Mouse (Mus musculus): ENCODE results near the gene Cntln. TPM values are rescaled to one million over a fixed set of nuclear protein-coding genes. Genes with fewer than 3 reads are reported as not detected.

The Cntln gene
- 8.2 and 9.4 TPM in 2 replicates for total RNA-seq (2015; ENCODE audit: low replicate concordance)
- total RNA-seq (2017; ENCODE audit: low replicate concordance), result 9.4 and 15.6 TPM in 2 replicates

DNA sequence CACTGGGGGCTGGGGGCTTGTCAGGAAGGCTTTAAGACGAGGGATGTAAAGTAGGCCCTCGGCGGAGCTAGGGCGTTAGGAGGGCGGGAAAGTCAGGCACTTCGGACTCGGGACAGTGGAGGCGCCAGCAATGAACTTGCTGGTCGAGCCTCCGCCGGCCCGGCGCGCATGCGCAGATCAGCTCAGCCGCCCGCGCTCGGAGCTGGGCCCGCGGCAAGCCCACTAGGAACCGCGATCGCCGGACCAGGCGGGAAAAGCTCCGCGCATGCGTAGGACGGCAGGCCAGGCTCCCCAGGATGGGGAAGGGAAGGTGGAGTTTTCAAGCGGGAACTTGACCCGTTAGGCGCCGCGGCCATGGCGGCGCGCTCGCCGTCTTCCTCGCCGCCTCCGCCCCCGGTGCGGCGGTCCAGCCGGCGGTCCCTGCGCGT lies at the start of gene Cntln:
Gene Cntln (plus strand): TSS at position 199 of the 428 bp plus-strand sequence.
- peak; percentile 80 for ATAC-seq (replicated peaks; ENCODE audit: low FRiP score, poor library complexity, severe bottlenecking)

GRCm38 (mm10) chr4:84836979-84837378 lies 47.1 kb upstream of the Cntln start:
- ATAC-seq (replicated peaks; ENCODE audit: low FRiP score, poor library complexity, severe bottlenecking), result no peak

GRCm38 (mm10) chr4:84838545-84838944 lies 45.6 kb upstream of the Cntln start:
- no peak for ATAC-seq (replicated peaks; ENCODE audit: low FRiP score, poor library complexity, severe bottlenecking)

DNA sequence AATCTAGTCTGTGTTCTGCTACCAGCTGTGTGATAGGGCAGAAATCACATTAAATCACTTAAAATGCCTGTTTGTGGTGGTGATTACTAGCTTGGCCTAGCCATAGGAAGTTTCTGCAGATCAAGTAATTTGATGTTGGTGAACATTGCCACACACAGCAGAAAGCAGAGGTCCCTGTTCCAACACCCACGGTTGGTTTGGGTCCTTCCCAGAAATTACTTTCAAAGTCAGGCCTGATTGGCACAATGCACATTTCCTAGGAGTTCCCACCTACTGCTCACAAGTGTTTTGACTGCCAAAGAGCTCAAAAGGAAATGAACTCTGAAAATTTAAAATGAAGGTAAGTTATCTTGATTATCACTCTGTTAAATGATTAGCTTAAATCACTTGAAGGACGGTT lies 44.6 kb upstream of the Cntln start:
- no peak for ATAC-seq (replicated peaks; ENCODE audit: low FRiP score, poor library complexity, severe bottlenecking)

GRCm38 (mm10) chr4:84857588-84857987 lies 26.5 kb upstream of the Cntln start:
- no peak for ATAC-seq (replicated peaks; ENCODE audit: low FRiP score, poor library complexity, severe bottlenecking)

DNA sequence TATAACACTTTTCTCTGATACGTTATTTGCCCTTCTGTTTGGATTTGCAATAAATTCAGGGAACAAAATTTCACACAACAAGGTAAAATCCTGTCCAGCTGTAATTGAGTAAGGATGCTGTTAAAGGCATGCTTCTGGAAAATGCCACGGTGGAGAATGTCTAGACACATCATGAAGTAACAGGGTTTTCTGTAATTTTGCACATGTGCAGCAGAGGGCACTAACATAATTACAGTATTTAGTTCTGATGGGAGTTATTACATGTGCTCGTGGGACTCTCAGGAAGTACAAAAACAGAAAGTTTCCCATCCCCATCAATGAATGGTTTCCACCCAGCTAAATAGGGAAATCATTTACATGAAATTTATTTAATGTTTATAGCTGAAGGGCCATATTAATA lies 7.8 kb upstream of the Cntln start:
- no peak for ATAC-seq (replicated peaks; ENCODE audit: low FRiP score, poor library complexity, severe bottlenecking)

- ATAC-seq (replicated peaks; ENCODE audit: low FRiP score, poor library complexity, severe bottlenecking), result no peak
These were observed 463 bp upstream of the Cntln start for GRCm38 (mm10) chr4:84883646-84884045.

- ATAC-seq (replicated peaks; ENCODE audit: low FRiP score, poor library complexity, severe bottlenecking), result peak; percentile 82
These were observed 596 bp downstream of the Cntln start for GRCm38 (mm10) chr4:84884539-84885270.

DNA sequence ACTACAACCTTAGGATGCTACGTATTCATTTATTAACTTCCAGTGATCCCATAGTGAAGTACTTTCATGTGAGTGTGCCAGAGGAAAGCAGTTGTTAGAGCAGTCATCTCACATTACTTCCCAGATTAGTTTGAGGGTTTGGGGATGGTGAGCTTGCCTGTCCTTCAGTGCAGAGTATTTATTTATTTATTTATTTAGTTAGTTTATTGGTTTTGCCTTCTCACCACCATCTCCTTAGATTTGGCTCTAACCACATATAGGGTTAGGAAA lies 1.1 kb downstream of the Cntln start:
- no peak for ATAC-seq (replicated peaks; ENCODE audit: low FRiP score, poor library complexity, severe bottlenecking)

DNA sequence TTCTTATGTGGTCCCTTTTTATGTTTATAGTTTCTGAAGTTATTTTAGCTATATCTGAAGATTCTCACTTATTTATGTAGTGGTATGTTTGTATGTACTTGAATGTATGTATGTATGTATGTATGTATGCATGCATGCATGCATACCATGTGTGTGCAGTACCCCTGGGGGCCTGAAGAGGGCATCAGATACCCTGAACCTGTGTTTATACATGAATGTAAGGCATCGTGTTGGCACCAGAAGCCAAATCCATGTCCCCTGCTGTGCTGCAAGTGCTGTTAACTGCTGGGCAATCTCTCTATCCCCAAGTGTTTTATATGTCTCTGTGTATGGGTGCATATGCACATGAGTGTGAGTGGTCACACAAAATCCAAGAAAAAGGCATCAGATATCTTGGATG lies 34.3 kb downstream of the Cntln start:
- no peak for ATAC-seq (replicated peaks; ENCODE audit: low FRiP score, poor library complexity, severe bottlenecking)

DNA sequence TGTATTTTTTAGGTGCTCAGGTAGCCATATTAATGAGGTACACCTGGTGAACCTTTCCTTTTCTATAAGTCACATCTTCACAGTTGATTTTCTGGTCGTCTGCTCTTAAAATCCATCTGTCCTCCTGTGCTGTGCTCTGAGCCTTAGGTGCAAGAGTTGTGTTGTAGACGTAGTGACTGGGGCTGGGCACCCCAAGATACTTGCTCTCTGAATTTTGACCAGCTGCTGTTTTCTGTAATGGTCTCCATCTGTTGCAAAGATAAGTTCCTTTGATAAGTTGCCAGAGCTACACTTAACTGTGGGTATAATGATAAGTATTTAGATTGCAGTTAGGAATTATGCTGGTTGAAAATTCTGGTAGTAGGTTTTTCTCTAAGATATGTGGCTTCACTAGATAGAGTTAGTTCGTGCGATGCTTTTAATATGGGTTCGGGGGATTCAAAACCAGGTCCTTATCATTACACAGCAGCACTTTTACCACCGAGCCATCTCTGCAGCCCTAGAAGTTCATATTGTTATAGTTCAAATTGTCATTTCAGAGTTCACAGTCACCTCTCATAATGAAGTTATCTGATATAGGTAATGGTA lies 50.3 kb downstream of the Cntln start:
- ATAC-seq (replicated peaks; ENCODE audit: low FRiP score, poor library complexity, severe bottlenecking), result no peak

GRCm38 (mm10) chr4:84942059-84942458 lies 58.0 kb downstream of the Cntln start:
- no peak for ATAC-seq (replicated peaks; ENCODE audit: low FRiP score, poor library complexity, severe bottlenecking)

DNA sequence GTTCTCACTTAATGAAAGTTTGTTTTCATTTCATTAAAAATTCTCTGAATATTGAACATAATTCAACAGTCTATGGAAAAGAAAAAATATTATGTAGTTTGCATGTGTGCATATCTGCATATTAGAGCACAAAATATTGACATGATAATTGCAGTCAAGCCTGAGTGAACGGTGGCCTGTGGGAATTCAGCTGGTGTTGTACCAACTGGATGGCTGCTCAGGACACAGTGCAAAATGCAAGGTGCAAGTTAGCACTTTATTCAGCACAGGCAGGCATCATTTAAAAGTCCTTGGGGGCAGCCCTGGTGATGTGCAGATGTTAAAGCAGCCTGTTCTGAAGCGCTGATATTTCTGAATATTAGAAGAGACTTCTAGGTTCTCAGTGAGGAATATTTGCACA lies 58.5 kb downstream of the Cntln start:
- ATAC-seq (replicated peaks; ENCODE audit: low FRiP score, poor library complexity, severe bottlenecking), result no peak

GRCm38 (mm10) chr4:84944100-84944499 lies 60.0 kb downstream of the Cntln start:
- ATAC-seq (replicated peaks; ENCODE audit: low FRiP score, poor library complexity, severe bottlenecking), result no peak

DNA sequence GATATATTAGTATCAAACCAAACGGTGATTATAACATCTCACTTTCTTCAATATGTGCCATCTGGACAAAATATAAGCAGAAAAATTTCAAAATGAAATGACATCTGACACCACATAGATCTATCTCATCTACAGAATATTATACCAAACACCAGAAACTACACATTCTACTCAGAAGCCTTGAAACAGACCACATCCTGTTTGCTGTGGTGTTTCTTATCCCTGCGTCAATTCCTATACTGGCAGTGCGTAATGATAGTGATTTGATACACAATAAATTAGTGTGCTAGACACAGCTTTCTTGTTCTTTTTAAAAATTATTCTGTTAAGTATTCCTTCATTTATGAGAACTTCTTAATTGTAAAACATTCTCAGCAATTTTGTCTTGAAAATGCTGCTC lies 62.3 kb downstream of the Cntln start:
- ATAC-seq (replicated peaks; ENCODE audit: low FRiP score, poor library complexity, severe bottlenecking), result no peak

DNA sequence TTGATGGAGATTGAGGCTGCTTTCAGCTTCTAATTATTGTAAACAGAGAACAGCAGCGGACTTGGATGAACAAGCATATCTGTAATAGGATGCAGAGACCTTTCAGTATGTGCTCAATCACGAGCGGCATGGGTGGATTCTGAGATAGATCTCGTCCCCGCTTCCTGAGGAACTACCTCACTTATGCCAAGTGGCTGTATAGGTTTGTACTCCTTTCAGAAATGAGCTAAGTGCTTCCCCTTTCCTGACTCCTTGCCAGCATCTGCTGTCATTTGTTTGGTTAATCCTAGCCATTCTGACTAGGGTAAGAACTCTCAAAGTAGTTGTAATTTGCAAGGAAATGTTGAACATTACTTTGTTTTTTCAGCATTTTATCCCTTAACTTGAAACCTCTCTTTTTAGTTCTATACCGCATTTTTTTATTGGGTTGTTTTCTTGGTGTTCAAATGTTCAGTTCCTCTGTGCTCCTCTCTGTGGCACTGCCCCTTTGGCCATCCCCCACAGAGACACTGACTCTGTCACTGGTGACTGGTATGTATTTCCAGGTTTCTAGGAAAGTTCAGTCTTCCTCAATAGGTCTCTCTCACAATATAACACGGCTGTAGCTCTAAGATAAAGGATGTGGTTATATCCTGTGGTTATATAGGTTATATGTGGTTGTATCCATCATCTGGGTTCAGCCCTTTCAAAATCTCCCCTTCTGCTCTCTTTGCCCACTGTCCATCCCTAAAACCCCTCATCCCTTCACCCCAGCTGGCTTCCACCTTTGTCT lies 93.0 kb downstream of the Cntln start:
- no peak for ATAC-seq (replicated peaks; ENCODE audit: low FRiP score, poor library complexity, severe bottlenecking)

GRCm38 (mm10) chr4:84995520-84996348 lies 111.6 kb downstream of the Cntln start:
- no peak for ATAC-seq (replicated peaks; ENCODE audit: low FRiP score, poor library complexity, severe bottlenecking)

- no peak for ATAC-seq (replicated peaks; ENCODE audit: low FRiP score, poor library complexity, severe bottlenecking)
These were observed 121.5 kb downstream of the Cntln start for GRCm38 (mm10) chr4:85005581-85005980.

- ATAC-seq (replicated peaks; ENCODE audit: low FRiP score, poor library complexity, severe bottlenecking), result no peak
These were observed 122.7 kb downstream of the Cntln start for GRCm38 (mm10) chr4:85006789-85007188.

- no peak for ATAC-seq (replicated peaks; ENCODE audit: low FRiP score, poor library complexity, severe bottlenecking)
These were observed 126.7 kb downstream of the Cntln start for GRCm38 (mm10) chr4:85010846-85011245.

Data from erythroblast, adult 5-6 weeks (primary cell).